Mouse (Mus musculus): ENCODE measurements around the gene Erp44.

Erp44 gene

DNA sequence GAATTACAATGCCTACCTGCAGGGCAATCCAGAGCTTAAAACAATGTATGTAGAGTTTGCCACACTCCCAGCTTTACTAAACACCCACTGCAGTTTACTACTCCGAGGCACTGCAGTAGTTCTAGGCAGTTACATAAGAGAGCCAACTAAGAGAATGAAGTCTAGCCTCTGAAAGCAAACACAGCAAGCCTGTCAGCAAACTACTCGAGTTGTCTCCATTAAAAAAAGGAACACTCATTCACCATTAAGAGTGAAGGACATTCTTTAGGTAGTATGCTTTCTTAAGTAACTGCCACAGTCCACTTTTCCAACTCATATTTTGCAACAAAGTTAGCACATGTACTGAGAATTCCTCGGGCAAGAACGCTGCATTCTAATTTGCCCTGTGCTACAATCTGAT lies 40.3 kb downstream of the Erp44 start:
- peak; percentile 41 for DNase-seq (ENCODE audit: low read depth, low spot score)

GRCm38 (mm10) chr4:48236721-48237120 lies 42.6 kb downstream of the Erp44 start:
- no peak for DNase-seq (ENCODE audit: low read depth, low spot score)

DNA sequence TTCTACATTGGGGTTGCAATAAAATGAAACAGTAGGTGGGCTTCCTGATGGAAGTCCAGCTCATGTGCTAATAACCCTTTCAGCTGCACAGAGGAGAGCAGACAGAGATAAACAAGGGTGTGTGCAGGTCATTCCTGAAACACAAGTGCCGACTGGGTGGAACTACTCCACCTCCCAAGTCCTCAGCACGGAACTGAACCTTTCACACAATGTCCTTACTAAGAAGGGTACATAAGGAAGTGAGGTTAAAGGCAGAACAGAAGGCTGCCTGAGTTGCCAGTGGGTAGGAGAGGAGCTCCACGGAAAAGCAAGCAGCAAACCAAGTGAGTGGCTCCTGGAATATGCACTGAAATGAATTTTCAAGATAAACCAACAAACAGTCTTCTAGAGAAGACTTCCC lies 52.6 kb downstream of the Erp44 start:
- DNase-seq (ENCODE audit: low read depth, low spot score) = no peak

GRCm38 (mm10) chr4:48225604-48226003 lies 53.8 kb downstream of the Erp44 start:
- peak; percentile 54 for DNase-seq (ENCODE audit: low read depth, low spot score)

GRCm38 (mm10) chr4:48225173-48225572 lies 54.2 kb downstream of the Erp44 start:
- DNase-seq (ENCODE audit: low read depth, low spot score) = peak; percentile 78

DNA sequence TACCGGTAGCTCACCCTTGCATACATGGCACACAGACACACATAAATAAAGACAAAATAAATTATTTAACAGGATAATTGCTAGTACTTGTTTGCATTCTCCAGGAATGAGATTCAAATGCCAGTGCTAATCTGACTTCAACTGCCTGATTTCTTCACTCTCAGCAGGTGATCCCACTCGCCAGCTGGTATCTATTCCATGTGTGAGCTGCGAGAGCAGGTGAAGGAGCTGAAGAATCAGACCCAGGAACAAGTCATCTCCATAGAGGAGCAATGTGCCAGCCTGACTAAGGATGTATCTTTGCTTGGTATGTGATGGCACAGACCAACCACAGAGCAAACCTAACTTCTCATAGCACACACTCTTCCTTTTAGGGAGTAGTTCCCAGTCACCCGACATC lies 75.8 kb downstream of the Erp44 start:
- peak; percentile 78 for DNase-seq (ENCODE audit: low read depth, low spot score)

GRCm38 (mm10) chr4:48198447-48198846 lies 80.9 kb downstream of the Erp44 start:
- no peak for DNase-seq (ENCODE audit: low read depth, low spot score)

DNA sequence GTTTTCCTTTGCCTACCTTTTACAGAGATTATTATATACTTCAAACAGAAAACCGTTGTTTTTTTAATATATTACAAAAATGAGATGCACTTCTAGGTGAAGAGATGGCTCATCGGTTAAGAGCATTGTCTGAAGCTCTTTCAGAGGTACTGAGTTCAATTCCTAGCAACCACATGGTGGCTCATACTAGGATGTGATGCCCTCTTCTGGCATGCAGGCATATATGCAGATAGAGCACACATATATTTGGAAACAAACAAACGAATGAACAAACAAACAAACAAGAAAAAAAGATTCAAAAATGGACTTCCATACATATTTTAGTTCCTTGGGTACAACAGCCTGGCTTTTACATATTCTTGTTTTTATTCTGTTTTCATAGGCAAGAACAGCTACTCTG lies 81.4 kb downstream of the Erp44 start:
- DNase-seq (ENCODE audit: low read depth, low spot score) = no peak

DNA sequence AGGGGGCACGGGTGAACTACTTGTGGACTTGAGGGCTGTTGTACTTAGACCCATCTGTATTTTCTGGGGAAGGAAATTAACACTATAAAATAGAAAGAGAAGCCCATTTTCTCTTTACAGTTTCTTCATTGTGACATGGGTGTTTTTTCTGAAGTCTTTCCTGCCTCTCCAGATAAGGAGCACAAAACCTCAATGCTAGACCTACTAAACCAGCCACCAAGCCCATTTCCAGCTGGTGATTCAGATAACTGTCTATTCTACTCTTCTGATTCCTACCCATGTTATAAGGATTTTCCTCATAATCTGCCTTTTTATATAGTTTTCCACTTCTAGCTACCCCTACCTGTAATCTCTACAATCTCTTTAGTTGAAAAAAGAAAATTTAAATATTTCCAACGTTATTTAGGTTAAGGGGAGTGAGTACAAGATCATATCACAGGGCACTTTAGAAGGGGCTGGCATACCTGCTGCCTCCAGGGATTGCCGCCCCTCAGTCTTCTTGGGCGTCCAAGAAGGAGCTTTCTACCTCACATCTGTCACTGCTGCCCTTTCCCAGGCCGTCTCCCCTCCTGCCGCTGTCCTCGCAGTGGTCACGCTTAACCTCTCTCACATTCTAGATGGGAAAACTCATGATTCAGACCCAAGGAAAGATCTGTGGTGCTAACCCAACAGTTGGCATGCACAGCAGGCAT lies 97.1 kb downstream of the Erp44 start:
- DNase-seq (ENCODE audit: low read depth, low spot score) = no peak

DNA sequence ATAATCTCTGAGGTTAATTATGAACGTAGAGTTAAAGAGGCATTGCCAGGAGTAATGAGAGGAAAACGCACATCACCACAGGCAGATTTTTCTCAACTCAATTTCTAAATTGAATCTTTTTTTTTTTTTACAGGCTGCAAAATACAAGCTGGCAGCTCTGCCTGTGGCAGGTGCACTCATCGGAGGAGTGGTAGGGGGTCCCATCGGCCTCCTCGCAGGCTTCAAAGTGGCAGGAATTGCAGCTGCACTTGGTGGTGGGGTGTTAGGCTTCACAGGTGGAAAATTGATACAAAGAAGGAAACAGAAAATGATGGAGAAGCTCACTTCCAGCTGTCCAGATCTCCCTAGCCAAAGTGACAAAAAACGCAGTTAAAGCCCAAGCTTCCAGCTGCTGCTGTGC lies 98.0 kb downstream of the Erp44 start:
- DNase-seq (ENCODE audit: low read depth, low spot score) = no peak

- no peak for DNase-seq (ENCODE audit: low read depth, low spot score)
Observed at GRCm38 (mm10) chr4:48180922-48181321, 98.4 kb downstream of the Erp44 start.

- DNase-seq (ENCODE audit: low read depth, low spot score) = no peak
Observed at GRCm38 (mm10) chr4:48175666-48176065, 103.7 kb downstream of the Erp44 start.

- no peak for DNase-seq (ENCODE audit: low read depth, low spot score)
Observed at GRCm38 (mm10) chr4:48163851-48164250, 115.5 kb downstream of the Erp44 start.

DNA sequence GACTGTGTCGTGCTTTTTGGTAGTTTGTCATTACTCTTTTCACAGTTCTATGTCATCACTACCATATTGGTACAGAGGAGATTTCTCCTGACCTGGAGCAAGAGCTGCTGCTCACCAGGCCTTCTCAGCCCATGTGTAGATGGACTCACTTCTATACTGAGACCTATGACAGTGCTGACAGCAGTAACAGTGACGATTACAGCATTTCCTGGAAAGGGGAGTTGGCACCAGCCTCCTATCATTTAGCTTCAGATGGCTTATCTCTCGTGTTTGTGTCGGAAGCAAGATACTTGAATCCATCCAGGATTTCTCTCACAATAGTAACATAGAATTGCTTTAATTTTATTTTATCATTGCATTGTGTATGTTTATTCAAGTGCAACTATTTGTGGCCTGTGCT lies 119.0 kb downstream of the Erp44 start:
- no peak for DNase-seq (ENCODE audit: low read depth, low spot score)

DNA sequence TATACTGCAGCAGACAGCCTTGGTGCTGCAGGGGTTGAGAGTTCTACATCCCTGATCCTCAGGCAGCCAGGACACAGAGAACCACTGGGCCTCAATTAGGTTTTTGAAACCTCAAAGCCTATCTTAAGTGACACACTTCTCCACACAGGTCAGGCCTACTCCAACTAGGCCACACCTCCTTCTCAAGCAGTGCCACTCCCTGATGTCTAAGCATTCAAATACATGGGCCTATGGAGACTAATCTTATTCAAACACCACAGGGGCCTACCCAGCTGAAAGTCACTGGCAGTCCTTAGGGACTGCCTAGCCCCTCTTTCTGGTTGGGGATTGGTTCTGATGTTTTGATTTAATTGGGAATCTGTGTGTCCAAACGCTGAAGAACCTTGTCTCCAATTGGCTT lies 123.5 kb downstream of the Erp44 start:
- DNase-seq (ENCODE audit: low read depth, low spot score) = no peak

GRCm38 (mm10) chr4:48153229-48153628 lies 126.1 kb downstream of the Erp44 start:
- peak; percentile 83 for DNase-seq (ENCODE audit: low read depth, low spot score)

GRCm38 (mm10) chr4:48149492-48149891 lies 129.9 kb downstream of the Erp44 start:
- no peak for DNase-seq (ENCODE audit: low read depth, low spot score)
